Mouse (Mus musculus) G1E (cell line): ENCODE data around the gene Ssh2.

Experiments used
- CTCF ChIP-seq: IDR thresholded peaks from 2 replicates; pipeline ENCODE4 v1.5.1; 2012; ENCODE audit warnings: low read depth, low read length, inconsistent platforms, mixed read lengths
- GATA1 ChIP-seq: IDR thresholded peaks from 2 replicates; pipeline ENCODE4 v1.6.1; 2012; ENCODE audit warnings: borderline replicate concordance, low read length, inconsistent platforms, mixed read lengths
- TAL1 ChIP-seq: conservative IDR thresholded peaks from 2 replicates; pipeline ENCODE4 v1.6.1; 2012; ENCODE audit warnings: low read depth, low read length, inconsistent platforms, mixed read lengths

DNA sequence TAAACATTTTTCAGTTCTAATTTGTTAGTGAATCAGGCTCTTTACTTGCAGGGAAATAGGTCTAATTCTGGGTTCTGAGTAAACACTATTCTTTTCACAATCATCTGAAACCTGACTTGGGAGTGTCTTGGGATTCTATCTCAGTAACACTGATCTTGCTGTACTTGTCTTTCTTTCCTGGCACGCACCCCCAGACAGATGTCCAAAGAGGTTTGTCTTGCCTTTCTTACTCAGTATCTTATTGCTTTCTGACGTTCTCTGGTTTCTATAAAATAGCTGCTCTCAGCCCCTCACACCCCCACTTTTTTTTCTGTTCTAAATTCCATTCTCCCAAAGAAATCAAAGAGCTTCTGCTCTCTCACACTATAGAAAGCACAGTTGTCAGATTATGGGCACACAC lies 51.3 kb downstream of the Ssh2 start:
- TF ChIP-seq CTCF (no peak), TAL1 (no peak), GATA1 (no peak)
